Mouse (Mus musculus) cortical plate, adult 2 months (tissue): ENCODE results near the gene Casp12.

Experiments used
- CTCF ChIP-seq: fragments of 200-500 bp; IDR thresholded peaks from 2 replicates; pipeline ENCODE4 v1.5.1; 2011; ENCODE audit warnings: mild to moderate bottlenecking, control low read depth, low read length; ENCODE audit not compliant: insufficient read depth; ENCODE audit errors: extremely low read depth
- POLR2A ChIP-seq: fragments of 200-500 bp; IDR thresholded peaks from 2 replicates; pipeline ENCODE4 v1.6.1; 2011; ENCODE audit warnings: mild to moderate bottlenecking, low read length, control low read depth; ENCODE audit not compliant: insufficient read depth; ENCODE audit errors: extremely low read depth

DNA sequence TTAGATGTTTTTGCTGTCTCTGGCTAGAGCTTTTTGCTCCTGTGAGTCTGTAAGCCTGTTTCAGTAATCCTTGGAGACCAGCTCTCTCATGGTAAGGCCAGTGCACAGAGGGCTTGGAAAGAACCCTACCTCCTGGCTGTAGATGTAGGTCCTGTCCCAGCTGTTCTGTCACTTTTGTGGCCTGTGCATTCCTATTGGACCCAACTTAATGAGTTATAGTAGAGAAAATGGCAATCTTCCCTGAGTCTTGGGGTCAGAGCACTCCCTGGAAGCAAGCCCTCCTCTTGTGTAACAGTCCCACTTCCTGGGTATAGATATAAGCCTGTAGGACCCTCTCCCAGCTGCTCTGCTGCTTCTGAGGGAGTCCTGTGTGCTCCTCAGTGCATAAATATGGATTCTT is 48.3 kb downstream of the Casp12 start:
- TF ChIP-seq CTCF = no peak
- TF ChIP-seq POLR2A = no peak
